Mouse (Mus musculus) kidney, adult 2 months (tissue): ENCODE measurements at regions not wholly inside any gene's neighbourhood (a gene's known extent, or its start where the extent isn't known, plus 50 kb on each side); places are given as distances from the start of the nearest gene placed in this dataset.

Source experiments
- CTCF ChIP-seq: fragments of 200-500 bp; conservative IDR thresholded peaks from 2 replicates; pipeline ENCODE4 v1.5.1; 2011; ENCODE audit warnings: low read depth, mild to moderate bottlenecking, control low read depth, low read length, moderate library complexity, mixed read lengths; ENCODE audit not compliant: insufficient read depth, insufficient read length
- POLR2A ChIP-seq: fragments of 200-500 bp; IDR thresholded peaks from one replicate; pipeline ENCODE4 v1.6.1; 2011; ENCODE audit warnings: low read depth, low read length, control low read depth

- TF ChIP-seq CTCF, result no peak
- no peak for TF ChIP-seq POLR2A
Observed at GRCm38 (mm10) chr10:66907842-66908241, 188.1 kb upstream of the Jmjd1c start.
